Mouse (Mus musculus): ENCODE results near the gene Tmem14c.

GRCm38 (mm10) chr13:41017832-41018231 lies 1.7 kb downstream of the Tmem14c start:
- TF ChIP-seq CTCF (IDR thresholded peaks at IDR 0.05) (no peak), POLR2A (IDR thresholded peaks at IDR 0.05; ENCODE audit: insufficient read depth, low read depth, low read length) (no peak)
